Mouse (Mus musculus) lung, postnatal 0 days (tissue): ENCODE data around the gene Cacng8.

Source experiments
- CTCF ChIP-seq: IDR thresholded peaks from 2 replicates; pipeline ENCODE4 v1.5.1; 2016; ENCODE audit warnings: antibody characterized with exemption, mild to moderate bottlenecking
- EP300 ChIP-seq: IDR thresholded peaks from 2 replicates; pipeline ENCODE4 v1.6.1; 2016; ENCODE audit warnings: antibody characterized with exemption, mild to moderate bottlenecking, control low read depth

GRCm38 (mm10) chr7:3421297-3421696 lies 30.8 kb downstream of the Cacng8 start:
- TF ChIP-seq EP300 (no peak), CTCF (no peak)
